Mouse (Mus musculus): ENCODE measurements around the gene Irak2. TPM values are rescaled to one million over a fixed set of nuclear protein-coding genes. Genes with fewer than 3 reads are reported as not detected.
"Not testable (repeated sequence)": the region's sequence is repeated elsewhere in the genome, so short reads cannot be mapped to it uniquely, and the experiment has no call there.

Gene Irak2
- total RNA-seq, 2 experiments from 2014 or later: 7.9 to 8.1 TPM

- intact Hi-C loops (cut with DNase I): no loop called here
- DNase-seq: no peak
Observed at GRCm38 (mm10) chr6:113692661-113693133, 54.4 kb downstream of the Irak2 start.

GRCm38 (mm10) chr6:113693377-113693776 is 55.1 kb downstream of the Irak2 start:
- intact Hi-C loops (cut with DNase I): no loop called here
- no peak for DNase-seq

- intact Hi-C loops (cut with DNase I): no loop called here
- no peak for DNase-seq
Observed at GRCm38 (mm10) chr6:113695203-113695602, 56.9 kb downstream of the Irak2 start.

- intact Hi-C loops (cut with DNase I): no loop called here
- DNase-seq: no peak
Observed at GRCm38 (mm10) chr6:113695766-113696355, 57.6 kb downstream of the Irak2 start.

GRCm38 (mm10) chr6:113696582-113697221 is 58.4 kb downstream of the Irak2 start, which contains the start of gene Tatdn2:
TSS of gene Tatdn2 (plus strand) at chr6:113697050.
- intact Hi-C loops (cut with DNase I): no loop called here
- DNase-seq: peak; percentile 96

- intact Hi-C loops (cut with DNase I): no loop called here
- DNase-seq: peak; percentile 27
Observed at GRCm38 (mm10) chr6:113697222-113698205, 59.2 kb downstream of the Irak2 start.

- no peak for DNase-seq
- intact Hi-C loops (cut with DNase I): no loop called here
Observed at GRCm38 (mm10) chr6:113712718-113713117, 74.5 kb downstream of the Irak2 start.

GRCm38 (mm10) chr6:113713389-113713788 is 75.1 kb downstream of the Irak2 start:
- DNase-seq; intact Hi-C loops (cut with DNase I): not testable (repeated sequence)

- no peak for DNase-seq
- intact Hi-C loops (cut with DNase I): no loop called here
Observed at GRCm38 (mm10) chr6:113714276-113714675, 76.0 kb downstream of the Irak2 start.

GRCm38 (mm10) chr6:113714797-113715196 is 76.5 kb downstream of the Irak2 start:
- DNase-seq: no peak
- intact Hi-C loops (cut with DNase I): no loop called here

GRCm38 (mm10) chr6:113717541-113717940 is 79.3 kb downstream of the Irak2 start:
- intact Hi-C loops (cut with DNase I): no loop called here
- DNase-seq: no peak

- DNase-seq: no peak
- intact Hi-C loops (cut with DNase I): no loop called here
Observed at GRCm38 (mm10) chr6:113719878-113720277, 81.6 kb downstream of the Irak2 start, which contains the start of gene Ghrl. TSS of gene Ghrl (minus strand) at chr6:113719880.

GRCm38 (mm10) chr6:113721061-113721460 is 82.8 kb downstream of the Irak2 start:
- no peak for DNase-seq
- intact Hi-C loops (cut with DNase I): no loop called here

GRCm38 (mm10) chr6:113728181-113728580 is 89.9 kb downstream of the Irak2 start:
- no peak for DNase-seq
- intact Hi-C loops (cut with DNase I): no loop called here

GRCm38 (mm10) chr6:113731296-113731695 is 93.0 kb downstream of the Irak2 start:
- intact Hi-C loops (cut with DNase I): no loop called here
- no peak for DNase-seq

- intact Hi-C loops (cut with DNase I): no loop called here
- DNase-seq: no peak
Observed at GRCm38 (mm10) chr6:113737318-113738046, 99.2 kb downstream of the Irak2 start.

- intact Hi-C loops (cut with DNase I): no loop called here
- DNase-seq: peak; percentile 84
Observed at GRCm38 (mm10) chr6:113740236-113741217, 102.3 kb downstream of the Irak2 start, which contains the start of gene Sec13. TSS of gene Sec13 (minus strand) at chr6:113740743.

GRCm38 (mm10) chr6:113741425-113741824 is 103.2 kb downstream of the Irak2 start:
- DNase-seq: no peak
- intact Hi-C loops (cut with DNase I): no loop called here

- DNase-seq: no peak
- intact Hi-C loops (cut with DNase I): no loop called here
Observed at GRCm38 (mm10) chr6:113742321-113742720, 104.1 kb downstream of the Irak2 start.

Data from left cerebral cortex, postnatal 4 days (tissue).